ENCODE assay signal across 8 mouse cellular contexts in the genomic region with DNA sequence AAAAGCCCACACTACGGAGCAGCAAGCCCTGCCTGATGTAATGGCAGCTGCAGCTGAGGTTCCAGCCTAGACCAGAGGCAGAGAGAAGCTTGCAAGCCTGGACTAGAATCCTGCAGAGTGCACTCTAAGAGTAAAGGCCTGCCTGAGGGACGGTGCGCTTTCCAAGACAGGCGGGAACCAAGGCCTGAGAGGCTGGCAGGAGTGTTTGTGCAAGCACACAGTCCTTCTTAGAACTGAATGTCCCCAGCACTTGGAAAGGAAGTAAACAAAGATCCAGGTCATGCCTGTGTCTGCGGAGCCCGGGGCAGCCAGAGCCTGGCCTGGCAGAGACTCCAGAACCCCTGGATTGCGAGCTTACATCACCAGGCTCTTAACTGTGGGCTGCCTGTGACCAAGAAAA. TPM values are rescaled to one million over a fixed set of nuclear protein-coding genes. Genes with fewer than 3 reads are reported as not detected.
DNase-seq lines count a peak whose midpoint lies in the region; ATAC-seq and TF ChIP-seq lines count a peak whose summit lies in the region.

No protein-coding gene starts in this region.

- peak; percentile 75 to 81 for DNase-seq in heart, postnatal 14 days
- DNase-seq in layer of hippocampus, adult 18-20 months (ENCODE audit: low spot score in 2 of 2): peak; percentile 40 to 72
- peak; percentile 93 to 95 for DNase-seq in lung, adult 18-20 months
- DNase-seq in stomach, postnatal 0 days (ENCODE audit: low spot score): peak; percentile 71
- DNase-seq in thymus, postnatal 36 days: no peak

- TF ChIP-seq POLR2A in ES-Bruce4 (IDR thresholded peaks at IDR 0.05; ENCODE audit: insufficient read depth, low read length): no peak
- no peak for TF ChIP-seq POLR2A in bone marrow, adult 2 months (IDR thresholded peaks at IDR 0.05; ENCODE audit: borderline replicate concordance, control insufficient read depth, low read depth, low read length)

- peak; percentile 57; the same call in 1 of the 2 replicates for ATAC-seq in forebrain, embryonic 16.5 days
- ATAC-seq in stomach, postnatal 0 days (ENCODE audit: low FRiP score, low TSS enrichment): peak; percentile 88

- no peak overlapping the region for H3K4me3 ChIP-seq in ES-Bruce4 (ENCODE audit: low read depth, low read length)
- no peak overlapping the region for H3K4me3 ChIP-seq in bone marrow, adult 2 months (replicated peaks; ENCODE audit: control insufficient read depth, low read depth, low read length)
- H3K4me3 ChIP-seq in forebrain, embryonic 16.5 days (replicated peaks; ENCODE audit: low read length): no peak overlapping the region
- no peak overlapping the region for H3K4me3 ChIP-seq in stomach, postnatal 0 days (ENCODE audit: low read depth, low read length)

- no peak for TF ChIP-seq CTCF in ES-Bruce4 (IDR thresholded peaks at IDR 0.05; ENCODE audit: low read depth, low read length)
- no peak for TF ChIP-seq CTCF in bone marrow, adult 2 months (IDR thresholded peaks at IDR 0.05; ENCODE audit: control insufficient read depth, insufficient read depth, low read length)
- TF ChIP-seq CTCF in stomach, postnatal 0 days (IDR thresholded peaks at IDR 0.05; ENCODE audit: low read depth): peak; percentile 16; the same call in 1 of the 2 replicates

- peaks cover 9% of the 10 kb centered on the region for H3K4me1 ChIP-seq in ES-Bruce4 (ENCODE audit: control insufficient read depth, insufficient read depth, low read length)
- peaks cover 6% of the 10 kb centered on the region for H3K4me1 ChIP-seq in bone marrow, adult 2 months (ENCODE audit: control insufficient read depth, insufficient read depth, low read length)
- peaks cover 4% of the 10 kb centered on the region; the same call in 1 of the 2 replicates for H3K4me1 ChIP-seq in forebrain, embryonic 16.5 days (replicated peaks; ENCODE audit: control insufficient read depth, insufficient read depth, low read length)
- peaks cover 37% of the 10 kb centered on the region for H3K4me1 ChIP-seq in stomach, postnatal 0 days (replicated peaks; ENCODE audit: control insufficient read depth, insufficient read depth)

- no peak overlapping the region; the same call in 1 of the 2 replicates for H3K27ac ChIP-seq in ES-Bruce4 (ENCODE audit: insufficient read depth, low read length)
- H3K27ac ChIP-seq in bone marrow, adult 2 months (ENCODE audit: control insufficient read depth, insufficient read depth, low read depth, low read length, poor library complexity): peak overlapping the region; percentile 30; the same call in 1 of the 2 replicates
- H3K27ac ChIP-seq in forebrain, embryonic 16.5 days (ENCODE audit: low read length): no peak overlapping the region
- H3K27ac ChIP-seq in stomach, postnatal 0 days (replicated peaks): peak overlapping the region; percentile 87

- no peaks in the 10 kb centered on the region for H3K36me3 ChIP-seq in ES-Bruce4 (ENCODE audit: control insufficient read depth, insufficient read depth, low read length, poor library complexity, severe bottlenecking)
- H3K36me3 ChIP-seq in forebrain, embryonic 16.5 days (ENCODE audit: control insufficient read depth, insufficient read depth): no peaks in the 10 kb centered on the region
- H3K36me3 ChIP-seq in stomach, postnatal 0 days (ENCODE audit: control insufficient read depth, insufficient read depth, low read length): no peaks in the 10 kb centered on the region

- intact Hi-C loops in heart, postnatal 14 days (cut with DNase I): loop anchor here (2.0 kb wide), 1 partner anchor 24 kb away; no protein-coding TSS in a partner anchor

- TF ChIP-seq EP300 in ES-Bruce4 (IDR thresholded peaks at IDR 0.05; ENCODE audit: insufficient read depth, low read depth, low read length): no peak
- TF ChIP-seq EP300 in stomach, postnatal 0 days (optimal IDR thresholded peaks at IDR 0.05): peak; percentile 83

- H3K4me2 ChIP-seq in forebrain, embryonic 16.5 days (ENCODE audit: low read length): no peak overlapping the region
- peak overlapping the region; percentile 8; the same call in 1 of the 2 replicates for H3K4me2 ChIP-seq in stomach, postnatal 0 days (replicated peaks; ENCODE audit: low read depth)

- WGBS in bone marrow, adult 2 months: 63% methylated on average over 7 of the region's 7 CpGs
- WGBS in forebrain, embryonic 16.5 days: 42% methylated on average over 7 of the region's 7 CpGs
- 12% methylated on average over 7 of the region's 7 CpGs for WGBS in stomach, postnatal 0 days

- no peaks in the 10 kb centered on the region for H3K27me3 ChIP-seq in ES-Bruce4 (ENCODE audit: control insufficient read depth, insufficient read depth, low read length, poor library complexity, severe bottlenecking)
- no peaks in the 10 kb centered on the region for H3K27me3 ChIP-seq in forebrain, embryonic 16.5 days (replicated peaks; ENCODE audit: control insufficient read depth, insufficient read depth, low read length)
- H3K27me3 ChIP-seq in stomach, postnatal 0 days (ENCODE audit: control insufficient read depth, insufficient read depth, low read length): no peaks in the 10 kb centered on the region

- H3K9me3 ChIP-seq in ES-Bruce4 (replicated peaks; ENCODE audit: control insufficient read depth, insufficient read depth, low read length, poor library complexity, severe bottlenecking): no peaks in the 10 kb centered on the region
- H3K9me3 ChIP-seq in forebrain, embryonic 16.5 days (ENCODE audit: control insufficient read depth, low read length): no peaks in the 10 kb centered on the region
- no peaks in the 10 kb centered on the region for H3K9me3 ChIP-seq in stomach, postnatal 0 days (ENCODE audit: control insufficient read depth, low read length)

- 0 out of 2 replicates have a peak overlapping the region, but pooled peaks have one; percentile 25 for H3K9ac ChIP-seq in ES-Bruce4 (ENCODE audit: low read depth, poor library complexity, severe bottlenecking)
- no peak overlapping the region for H3K9ac ChIP-seq in forebrain, embryonic 16.5 days (replicated peaks; ENCODE audit: low read depth, low read length)
- H3K9ac ChIP-seq in stomach, postnatal 0 days (ENCODE audit: low read length): 0 out of 2 replicates have a peak overlapping the region, but pooled peaks have one; percentile 36

RNA-seq across cellular contexts. Expression of gene Foxo3, which starts 25.4 kb away (rescaled TPM):
- polyA plus RNA-seq in ES-Bruce4 (2011; ENCODE audit: insufficient read depth, insufficient read length, low read depth, missing spikeins): 42.1 and 44.9 TPM in 2 replicates
- 34.9 and 51.5 TPM in 2 replicates for polyA plus RNA-seq in bone marrow, adult 2 months (2011; ENCODE audit: insufficient read depth, insufficient read length, low replicate concordance, missing spikeins)
- 4.7 and 4.8 TPM in 2 replicates for polyA plus RNA-seq in forebrain, embryonic 16.5 days (2015; fragmentation: Nextera tagmentation; extraction: Ambion mirVana)
- 10 to 100 TPM; 78.4 to 83.4 TPM for total RNA-seq in heart, postnatal 14 days (2021)
- total RNA-seq in layer of hippocampus, adult 18-20 months (2021): 10 to 100 TPM; 51.2 to 55.5 TPM
- 7.6 and 8.0 TPM in 2 replicates for polyA plus RNA-seq in stomach, postnatal 0 days (2015; fragmentation: Nextera tagmentation; extraction: Ambion mirVana)

Comparison
In these comparisons a context has a peak if more than half of its experiments do, and no peak if none do; other contexts are left out.
1. H3K27ac ChIP-seq: peak in bone marrow, adult 2 months (single experiment) and stomach, postnatal 0 days (single experiment); none in ES-Bruce4 (single experiment) and forebrain, embryonic 16.5 days (single experiment).
2. DNase-seq: peak in heart, postnatal 14 days (2 of 2), layer of hippocampus, adult 18-20 months (2 of 2), lung, adult 18-20 months (2 of 2) and stomach, postnatal 0 days (single experiment); none in thymus, postnatal 36 days (0 of 2).